Mouse (Mus musculus) adrenal gland, adult 10 weeks (tissue): ENCODE data around the gene 1700074P13Rik. TPM values are rescaled to one million over a fixed set of nuclear protein-coding genes. Genes with fewer than 3 reads are reported as not detected.

Source experiments
- polyA plus RNA-seq: library from polyadenylated mRNA; stranded (reverse); fragments of 350-450 nt; fragmentation: Illumina TruSeq; extraction: RNeasy Lipid Tissue Mini Kit (QIAGEN cat#74804); gene quantifications from one replicate; pipeline ENCODE4 v1.2.3, GENCODE M21; 2014; ENCODE audit warnings: low read depth, low replicate concordance

Gene 1700074P13Rik
- not detected for polyA plus RNA-seq

DNA sequence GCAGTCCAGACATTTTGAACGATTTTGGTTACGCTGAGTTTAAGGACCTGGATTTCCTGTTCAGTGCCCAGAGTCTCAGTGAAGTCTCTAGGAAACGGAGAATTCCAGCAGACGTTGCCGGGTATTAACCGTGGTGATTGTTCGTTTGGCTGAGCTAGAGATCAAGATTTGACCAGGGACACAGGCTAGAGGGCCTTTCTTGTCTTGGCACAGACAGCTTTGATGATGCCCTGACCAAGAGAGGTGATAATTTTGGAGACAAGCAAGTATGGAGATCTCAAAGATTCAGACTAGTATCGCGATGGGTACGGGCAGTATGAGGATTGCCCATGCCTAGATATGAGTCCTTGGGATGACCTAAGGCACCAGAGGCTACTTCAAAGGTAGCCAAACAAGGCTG, at the start of gene 1700074P13Rik:
1700074P13Rik (minus strand) TSS at position 101 of the 400 bp plus-strand sequence.

DNA sequence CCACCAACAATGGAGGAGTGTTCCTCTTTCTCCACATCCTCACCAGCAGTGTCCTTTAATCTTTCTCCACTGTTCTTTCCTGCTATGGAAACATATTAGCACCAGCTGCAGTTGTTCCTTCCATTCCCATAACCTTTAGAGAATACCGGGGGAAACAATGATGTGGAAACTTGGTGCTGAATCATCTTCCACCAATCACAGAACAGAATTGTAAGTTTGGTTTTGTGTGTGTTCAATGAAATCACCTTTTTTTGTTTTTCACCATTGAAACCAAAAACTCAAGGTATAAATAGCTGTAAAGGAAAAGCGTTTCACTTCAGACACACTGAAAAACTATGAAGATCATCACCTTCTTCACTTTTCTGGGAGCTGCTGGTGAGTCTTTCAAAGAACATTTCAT, 24.1 kb upstream of the 1700074P13Rik start, which contains the start of gene 1810009J06Rik:
1810009J06Rik (plus strand) TSS at position 301 of the 400 bp plus-strand sequence.

DNA sequence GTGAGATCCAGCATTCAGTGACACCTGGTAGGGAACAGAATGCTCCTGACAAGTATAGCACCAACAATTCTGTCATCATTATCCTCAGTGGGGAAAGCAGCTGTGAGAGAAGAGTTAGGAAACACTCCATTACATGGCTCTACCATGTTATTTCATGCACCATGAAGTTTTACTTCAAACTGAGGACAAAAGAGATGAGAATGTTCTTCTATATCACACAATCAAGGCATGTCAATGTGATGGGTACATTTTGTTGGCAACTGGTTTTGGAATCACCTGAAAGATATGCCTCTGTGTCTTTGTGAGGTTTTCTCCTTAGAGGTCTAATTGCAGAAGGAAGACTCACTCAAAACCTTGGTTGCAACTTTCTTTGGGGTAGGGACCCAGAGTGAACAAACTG, 11.4 kb upstream of the 1700074P13Rik start, which contains the start of gene Gm4744:
Gm4744 (minus strand) TSS at position 101 of the 400 bp plus-strand sequence.

DNA sequence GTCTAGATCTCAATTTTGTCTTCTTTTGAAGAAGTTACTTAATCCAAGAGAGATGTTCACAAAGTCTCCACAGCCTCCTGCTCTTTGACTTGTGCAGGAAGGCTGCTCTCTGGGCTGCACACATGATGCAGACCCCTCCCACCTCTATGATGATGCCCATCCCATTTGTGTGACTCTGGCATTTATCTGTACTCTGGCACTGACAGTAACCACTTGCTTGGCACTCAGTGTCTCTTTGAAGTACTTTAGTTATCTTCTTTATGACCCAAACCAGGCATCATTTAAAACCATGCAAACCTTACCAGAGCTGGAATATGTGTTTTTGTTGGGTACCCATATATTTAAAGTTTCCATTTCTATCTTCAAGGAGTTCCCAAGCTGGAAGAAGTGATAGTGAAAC, 40.1 kb downstream of the 1700074P13Rik start, which contains the start of gene Prss58:
Prss58 (minus strand) TSS at position 101 of the 400 bp plus-strand sequence.

DNA sequence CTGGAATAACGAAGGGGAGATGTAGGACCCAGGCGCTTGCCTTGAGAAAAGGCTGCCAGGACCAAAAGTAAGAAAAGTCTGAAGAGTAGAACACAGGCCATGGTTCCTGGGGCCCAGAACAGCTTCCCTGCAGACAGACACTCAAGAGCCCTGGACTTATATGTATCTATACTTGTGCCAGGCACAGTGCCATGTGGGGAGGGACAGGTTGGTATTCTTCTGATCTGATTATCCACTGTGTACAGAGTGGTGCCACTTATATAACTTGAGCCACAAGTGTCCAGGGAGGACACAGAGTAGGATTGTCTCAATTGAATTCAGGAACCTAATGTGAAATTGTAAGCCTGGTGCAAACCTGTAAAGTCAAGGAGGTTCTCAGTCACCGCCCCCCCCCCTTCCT, 53.0 kb downstream of the 1700074P13Rik start, which contains the start of gene Moxd2:
Moxd2 (minus strand) TSS at position 101 of the 400 bp plus-strand sequence.

Other genes with a start within 250 kb of the 1700074P13Rik start
- gene Moxd2, start 53.1 kb downstream of the 1700074P13Rik start, polyA plus RNA-seq, result not detected
- not detected for gene Prss58, start 40.2 kb downstream of the 1700074P13Rik start, polyA plus RNA-seq
- gene Gm4744, start 11.3 kb upstream of the 1700074P13Rik start, polyA plus RNA-seq, result not detected
- gene 1810009J06Rik, start 24.2 kb upstream of the 1700074P13Rik start, polyA plus RNA-seq, result not detected
- not detected for gene Gm2663, start 58.9 kb upstream of the 1700074P13Rik start, polyA plus RNA-seq
- 0.52 TPM for gene 2210010C04Rik, start 95.0 kb upstream of the 1700074P13Rik start, polyA plus RNA-seq